Mouse (Mus musculus) monocyte, adult 5-6 weeks (primary cell): ENCODE measurements around the gene Bik. TPM values are rescaled to one million over a fixed set of nuclear protein-coding genes. Genes with fewer than 3 reads are reported as not detected.
A peak's percentile ranks its signal among the peaks of the same experiment; 100 is the strongest.

Source experiments
- ATAC-seq: fragments of 153-309, 156-312 bp; replicated peaks from 2 replicates; pipeline ENCODE4 v1.8.0; 2017; ENCODE audit warnings: mild to moderate bottlenecking; ENCODE audit not compliant: low TSS enrichment, insufficient number of reproducible peaks, severe bottlenecking, poor library complexity, low FRiP score
- total RNA-seq: library from RNA; stranded (forward); fragments of 200-1000, 200-491, 200-594 nt; gene quantifications from 3 replicates; pipeline ENCODE4 v1.2.3, GENCODE M21; 2017

Bik gene
- total RNA-seq, 1 experiment from 2014 or later = not detected

- ATAC-seq = no peak
These were observed 16.5 kb upstream of the Bik start for GRCm38 (mm10) chr15:83509950-83510804.

GRCm38 (mm10) chr15:83510805-83511405, 15.8 kb upstream of the Bik start, which contains the start of gene Ttll1:
Ttll1 (minus strand) TSS chr15:83510893.
- ATAC-seq = peak; percentile 94

- ATAC-seq = no peak
These were observed 14.0 kb upstream of the Bik start for GRCm38 (mm10) chr15:83512489-83513281.

GRCm38 (mm10) chr15:83515018-83515417, 11.6 kb upstream of the Bik start:
- no peak for ATAC-seq

GRCm38 (mm10) chr15:83518215-83519048, 8.2 kb upstream of the Bik start:
- ATAC-seq = peak; percentile 73

- no peak for ATAC-seq
These were observed 5.7 kb upstream of the Bik start for GRCm38 (mm10) chr15:83520861-83521382.

GRCm38 (mm10) chr15:83523196-83523595, 3.5 kb upstream of the Bik start:
- ATAC-seq = no peak

- no peak for ATAC-seq
These were observed 2.9 kb upstream of the Bik start for GRCm38 (mm10) chr15:83523638-83524332.

DNA sequence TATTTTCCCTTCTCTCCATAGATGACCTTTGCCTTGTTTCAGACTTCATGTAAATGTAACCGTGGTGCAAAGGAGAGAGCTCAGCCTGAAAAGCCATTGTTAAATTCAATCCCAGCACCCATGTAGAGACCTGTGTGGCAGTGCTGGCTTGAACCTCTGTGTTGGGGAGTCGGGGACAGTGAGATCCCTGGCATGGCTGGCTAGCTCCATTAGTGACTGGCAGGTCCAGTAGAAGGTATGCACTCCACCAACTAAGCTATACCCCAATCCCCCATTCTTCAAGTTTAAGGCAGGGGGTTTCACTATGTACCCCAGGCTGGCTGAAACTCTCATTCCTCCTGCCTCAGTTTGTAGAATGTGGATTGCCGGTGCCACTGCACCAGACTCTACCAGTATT, 2.3 kb upstream of the Bik start:
- ATAC-seq = no peak

DNA sequence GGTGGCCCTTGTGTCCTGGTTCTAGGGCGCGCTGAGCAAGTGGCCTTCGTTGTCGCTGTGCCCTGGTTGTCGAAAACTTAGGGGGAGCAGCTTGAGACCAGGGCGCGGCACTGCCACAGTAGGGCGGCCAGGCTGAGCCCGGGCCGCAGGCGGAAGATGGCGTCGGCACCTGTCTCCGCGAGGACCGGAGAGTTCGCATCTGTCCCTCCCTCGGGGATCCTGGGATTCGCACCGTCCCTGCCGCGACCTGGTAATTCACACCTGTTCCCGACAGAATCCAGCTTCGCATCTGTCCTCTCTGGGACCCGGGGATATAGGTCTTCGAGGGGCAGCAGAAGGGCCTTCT, 403 bp downstream of the Bik start:
- ATAC-seq = no peak

- ATAC-seq = no peak
These were observed 1.1 kb downstream of the Bik start for GRCm38 (mm10) chr15:83527747-83528146.

DNA sequence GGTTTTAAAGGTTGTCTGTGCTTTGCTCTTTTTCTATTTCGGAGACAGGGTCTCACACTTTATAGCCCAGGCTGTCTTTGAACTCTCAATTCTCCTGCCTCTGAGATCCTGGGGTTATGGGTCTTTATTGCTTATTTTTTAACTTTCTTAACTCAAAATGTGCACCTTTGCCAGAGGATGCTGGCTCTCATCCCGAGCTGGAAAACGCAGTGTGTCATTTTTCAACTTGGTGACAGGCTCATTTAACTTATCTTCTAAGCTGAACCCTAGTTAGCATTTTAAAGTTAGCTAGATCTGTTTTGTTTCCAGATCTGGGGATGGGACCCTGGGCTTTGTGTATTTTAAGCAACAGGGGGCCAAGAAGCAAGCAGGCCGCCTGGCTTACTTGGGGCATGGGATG, 2.2 kb downstream of the Bik start:
- ATAC-seq = no peak

GRCm38 (mm10) chr15:83529765-83530164, 3.1 kb downstream of the Bik start:
- ATAC-seq = no peak

DNA sequence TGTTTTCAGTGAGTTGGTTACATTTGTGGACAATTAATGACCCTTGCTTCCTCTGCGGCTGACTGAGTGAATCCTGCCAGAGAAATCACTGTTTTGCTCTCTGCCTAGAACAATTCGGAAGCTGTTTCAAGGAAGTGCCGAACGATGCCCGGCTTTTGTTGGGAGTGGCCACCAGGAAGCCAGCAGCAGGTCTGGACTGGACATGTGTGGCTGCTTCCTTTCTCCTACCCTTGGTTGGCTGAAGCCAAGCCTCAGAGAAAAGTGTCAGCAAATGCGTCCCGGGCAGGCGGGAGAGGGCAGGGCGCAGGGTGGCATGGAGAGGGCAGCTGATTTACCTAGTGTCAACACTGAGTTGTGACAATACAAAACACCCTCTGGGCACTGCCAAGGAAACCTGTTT, 3.6 kb downstream of the Bik start:
- ATAC-seq = no peak

GRCm38 (mm10) chr15:83530688-83531087, 4.0 kb downstream of the Bik start:
- ATAC-seq = no peak

- no peak for ATAC-seq
These were observed 5.4 kb downstream of the Bik start for GRCm38 (mm10) chr15:83531961-83532469.

GRCm38 (mm10) chr15:83532606-83533005, 5.9 kb downstream of the Bik start:
- no peak for ATAC-seq
